ENCODE assay signal across 8 mouse cellular contexts in genomic region chr6:116651437-116652118, GRCm38 (mm10). TPM values are rescaled to one million over a fixed set of nuclear protein-coding genes. Genes with fewer than 3 reads are reported as not detected.
DNase-seq lines count a peak whose midpoint lies in the region; ATAC-seq and TF ChIP-seq lines count a peak whose summit lies in the region.

No protein-coding gene starts in this region.

- H3K27me3 ChIP-seq in limb, embryonic 15.5 days: peaks cover 10% of the 10 kb centered on the region; the same call in 1 of the 2 replicates
- H3K27me3 ChIP-seq in stomach, embryonic 15.5 days (replicated peaks): no peaks in the 10 kb centered on the region
- no peaks in the 10 kb centered on the region; the same call in 1 of the 2 replicates for H3K27me3 ChIP-seq in thymus, adult 2 months (ENCODE audit: control insufficient read depth, insufficient read depth, low read length)

- 7% methylated on average over 20 of the region's 20 CpGs for WGBS in bone marrow, adult 2 months
- WGBS in limb, embryonic 15.5 days: 65% methylated on average over 20 of the region's 20 CpGs
- WGBS in stomach, embryonic 15.5 days: 63% methylated on average over 20 of the region's 20 CpGs
- WGBS in thymus, adult 2 months: 14% methylated on average over 20 of the region's 20 CpGs

- peak overlapping the region; percentile 11 for H3K4me3 ChIP-seq in bone marrow, adult 2 months (replicated peaks; ENCODE audit: control insufficient read depth, low read depth, low read length)
- peak overlapping the region; percentile 12 for H3K4me3 ChIP-seq in limb, embryonic 15.5 days
- peak overlapping the region; percentile 30 for H3K4me3 ChIP-seq in stomach, embryonic 15.5 days (replicated peaks)
- no peak overlapping the region for H3K4me3 ChIP-seq in thymus, adult 2 months (ENCODE audit: control insufficient read depth, insufficient read depth, low read length)

- H3K9ac ChIP-seq in limb, embryonic 15.5 days: no peak overlapping the region
- no peak overlapping the region for H3K9ac ChIP-seq in stomach, embryonic 15.5 days

- ATAC-seq in limb, embryonic 15.5 days (ENCODE audit: insufficient number of reproducible peaks, low FRiP score, low TSS enrichment, low read depth): no peak
- ATAC-seq in stomach, embryonic 15.5 days (ENCODE audit: insufficient read depth, low FRiP score, low read depth): no peak

- H3K36me3 ChIP-seq in limb, embryonic 15.5 days: no peaks in the 10 kb centered on the region
- no peaks in the 10 kb centered on the region for H3K36me3 ChIP-seq in stomach, embryonic 15.5 days
- H3K36me3 ChIP-seq in thymus, adult 2 months (ENCODE audit: control insufficient read depth, insufficient read depth, low read length): no peaks in the 10 kb centered on the region

- H3K27ac ChIP-seq in bone marrow, adult 2 months (ENCODE audit: control insufficient read depth, insufficient read depth, low read depth, low read length, poor library complexity): 0 out of 2 replicates have a peak overlapping the region, but pooled peaks have one; percentile 4
- H3K27ac ChIP-seq in limb, embryonic 15.5 days: no peak overlapping the region
- H3K27ac ChIP-seq in stomach, embryonic 15.5 days: no peak overlapping the region
- H3K27ac ChIP-seq in thymus, adult 2 months (ENCODE audit: control insufficient read depth, insufficient read depth, low read length): no peak overlapping the region

- no peak for TF ChIP-seq POLR2A in bone marrow, adult 2 months (IDR thresholded peaks at IDR 0.05; ENCODE audit: borderline replicate concordance, control insufficient read depth, low read depth, low read length)
- no peak for TF ChIP-seq POLR2A in thymus, adult 2 months (IDR thresholded peaks at IDR 0.05; ENCODE audit: control insufficient read depth, extremely low read depth, insufficient read depth, low read length, poor library complexity)

- no peak for TF ChIP-seq CTCF in bone marrow, adult 2 months (IDR thresholded peaks at IDR 0.05; ENCODE audit: control insufficient read depth, insufficient read depth, low read length)
- no peak for TF ChIP-seq CTCF in thymus, adult 2 months (IDR thresholded peaks at IDR 0.05; ENCODE audit: borderline replicate concordance, control insufficient read depth, extremely low read depth, insufficient read depth, low read length, poor library complexity)

- intact Hi-C loops in heart, postnatal 10 days (cut with DNase I): loop anchor here (1.0 to 10.0 kb wide), 4 partner anchors 19 to 513 kb away; partner anchors contain the start of gene Cxcl12

- H3K4me2 ChIP-seq in limb, embryonic 15.5 days: no peak overlapping the region
- peak overlapping the region; percentile 40 for H3K4me2 ChIP-seq in stomach, embryonic 15.5 days

- peaks cover 1% of the 10 kb centered on the region; the same call in 1 of the 2 replicates for H3K4me1 ChIP-seq in bone marrow, adult 2 months (ENCODE audit: control insufficient read depth, insufficient read depth, low read length)
- H3K4me1 ChIP-seq in limb, embryonic 15.5 days: peaks cover 7% of the 10 kb centered on the region; the same call in 1 of the 2 replicates
- H3K4me1 ChIP-seq in stomach, embryonic 15.5 days: peaks cover 13% of the 10 kb centered on the region
- no peaks in the 10 kb centered on the region for H3K4me1 ChIP-seq in thymus, adult 2 months (replicated peaks; ENCODE audit: control insufficient read depth, insufficient read depth, low read length)

- peak; percentile 33 to 58 for DNase-seq in adrenal gland, adult (ENCODE audit: inconsistent age in 2 of 2, low spot score in 1 of 2)
- no peak for DNase-seq in adrenal gland, postnatal 25 days
- DNase-seq in heart, postnatal 10 days: peak; percentile 83 to 87
- no peak for DNase-seq in thymus, adult 2 months
- DNase-seq in cerebellum, postnatal 4 days (ENCODE audit: low spot score in 2 of 2): no peak

- H3K9me3 ChIP-seq in limb, embryonic 15.5 days: no peaks in the 10 kb centered on the region
- H3K9me3 ChIP-seq in stomach, embryonic 15.5 days: no peaks in the 10 kb centered on the region

RNA-seq across cellular contexts. Expression of gene Depp1, which starts 1.2 kb away (rescaled TPM):
- total RNA-seq in adrenal gland, postnatal 25 days (2021): 3.6 and 4.7 TPM in 2 replicates
- 11.9 and 15.0 TPM in 2 replicates for polyA plus RNA-seq in bone marrow, adult 2 months (2011; ENCODE audit: insufficient read depth, insufficient read length, low replicate concordance, missing spikeins)
- 10 to 100 TPM; 41.6 to 75.0 TPM for total RNA-seq in heart, postnatal 10 days (2021)
- polyA plus RNA-seq in limb, embryonic 15.5 days (2015; fragmentation: Nextera tagmentation; extraction: Ambion mirVana): 38.3 and 47.2 TPM in 2 replicates
- 32.2 and 33.7 TPM in 2 replicates for polyA plus RNA-seq in stomach, embryonic 15.5 days (2015; fragmentation: Nextera tagmentation; extraction: Ambion mirVana)
- polyA plus RNA-seq in thymus, adult 2 months (2012; rRNA removed): 5.9 and 6.5 TPM in 2 replicates

RNA-seq across cellular contexts. Expression of gene Rassf4, which starts 22.2 kb away (rescaled TPM):
- total RNA-seq in adrenal gland, postnatal 25 days (2021): 2.2 and 4.8 TPM in 2 replicates
- 8.8 and 18.3 TPM in 2 replicates for polyA plus RNA-seq in bone marrow, adult 2 months (2011; ENCODE audit: insufficient read depth, insufficient read length, low replicate concordance, missing spikeins)
- total RNA-seq in heart, postnatal 10 days (2021): 1 to 10 TPM; 5.0 to 6.5 TPM
- polyA plus RNA-seq in limb, embryonic 15.5 days (2015; fragmentation: Nextera tagmentation; extraction: Ambion mirVana): 11.2 and 12.4 TPM in 2 replicates
- 10.1 and 10.6 TPM in 2 replicates for polyA plus RNA-seq in stomach, embryonic 15.5 days (2015; fragmentation: Nextera tagmentation; extraction: Ambion mirVana)
- 10.5 and 14.2 TPM in 2 replicates for polyA plus RNA-seq in thymus, adult 2 months (2012; rRNA removed)

RNA-seq across cellular contexts. Expression of gene Zfp422, which starts 22.8 kb away (rescaled TPM):
- 18.8 and 24.6 TPM in 2 replicates for total RNA-seq in adrenal gland, postnatal 25 days (2021)
- polyA plus RNA-seq in bone marrow, adult 2 months (2011; ENCODE audit: insufficient read depth, insufficient read length, low replicate concordance, missing spikeins): 7.1 and 12.1 TPM in 2 replicates
- 10 to 100 TPM; 33.9 to 38.5 TPM for total RNA-seq in heart, postnatal 10 days (2021)
- polyA plus RNA-seq in limb, embryonic 15.5 days (2015; fragmentation: Nextera tagmentation; extraction: Ambion mirVana): 138 and 143 TPM in 2 replicates
- 132 and 135 TPM in 2 replicates for polyA plus RNA-seq in stomach, embryonic 15.5 days (2015; fragmentation: Nextera tagmentation; extraction: Ambion mirVana)
- 42.6 and 50.1 TPM in 2 replicates for polyA plus RNA-seq in thymus, adult 2 months (2012; rRNA removed)

Comparison
In these comparisons a context has a peak if more than half of its experiments do, and no peak if none do; other contexts are left out.
1. DNase-seq: peak in adrenal gland, adult (2 of 2) and heart, postnatal 10 days (2 of 2); none in adrenal gland, postnatal 25 days (single experiment), thymus, adult 2 months (single experiment) and cerebellum, postnatal 4 days (0 of 2).